Mouse (Mus musculus) thymus, postnatal 0 days (tissue): ENCODE measurements at regions not wholly inside any gene's neighbourhood (a gene's known extent, or its start where the extent isn't known, plus 50 kb on each side); places are given as distances from the start of the nearest gene placed in this dataset.
A peak's percentile ranks its signal among the peaks of the same experiment; 100 is the strongest.
"Not testable (repeated sequence)": the region's sequence is repeated elsewhere in the genome, so short reads cannot be mapped to it uniquely, and the experiment has no call there.

Experiments used
- DNase-seq: peaks from one replicate; pipeline ENCODE4 v3.0.0-alpha.2; 2015; ENCODE audit warnings: low spot score

DNA sequence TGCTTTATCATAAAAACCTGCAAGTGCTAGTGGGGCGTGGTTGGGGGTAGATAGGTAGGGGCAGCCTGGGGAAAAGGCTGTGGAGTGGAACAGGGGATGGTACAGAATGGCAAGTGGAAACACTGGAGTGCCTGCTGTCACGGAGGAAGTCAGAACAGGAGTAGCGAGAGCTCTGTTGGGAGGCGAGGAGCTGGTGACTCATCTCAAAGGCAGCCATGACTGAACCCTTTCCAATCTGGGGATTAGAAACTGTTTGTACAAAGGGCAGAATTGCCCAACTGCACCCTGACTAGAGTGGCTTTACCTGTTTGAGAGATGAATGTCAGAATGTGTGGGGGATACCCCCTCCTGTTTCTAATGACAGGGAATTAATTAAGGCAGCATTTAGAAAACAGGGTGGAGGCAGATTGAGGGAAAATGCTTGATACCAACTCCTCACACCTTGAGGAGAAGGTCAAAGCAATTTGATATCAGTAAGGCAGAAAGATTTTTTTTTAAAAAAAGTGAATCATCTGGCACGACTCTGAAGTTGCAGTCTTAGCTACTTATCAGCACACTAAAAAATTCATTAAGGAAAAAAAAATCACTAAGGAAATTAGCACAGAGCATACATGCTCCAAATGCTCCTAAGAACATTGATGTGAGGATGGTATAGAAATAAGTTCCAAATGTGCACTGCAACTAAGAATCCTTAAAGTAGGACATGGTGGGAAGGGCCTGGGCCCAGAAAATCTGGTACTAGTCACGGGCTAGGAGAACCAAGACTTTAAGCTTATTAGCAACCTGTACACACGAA is 54.7 kb upstream of the Usp25 start:
- no peak for DNase-seq

GRCm38 (mm10) chr16:76957491-76957890 is 56.0 kb upstream of the Usp25 start:
- no peak for DNase-seq

DNA sequence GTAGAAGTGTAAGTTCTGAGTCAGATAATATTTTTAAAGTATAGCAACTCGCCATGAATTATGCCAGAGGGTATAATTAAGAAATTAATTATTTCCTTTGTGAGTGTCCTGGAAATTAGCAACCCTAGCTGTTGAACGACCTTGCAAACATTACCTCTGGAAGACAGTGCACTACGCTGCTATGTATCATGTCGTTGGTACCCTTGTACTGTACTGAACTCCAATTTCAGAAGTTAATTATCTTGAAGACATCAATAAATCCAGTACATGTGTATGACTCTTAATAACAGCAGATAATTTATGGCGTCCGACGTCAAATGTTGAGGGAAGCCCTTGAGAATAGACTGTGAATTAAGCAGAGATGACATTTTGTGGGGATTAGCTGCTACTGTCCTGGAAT is 56.4 kb upstream of the Usp25 start:
- no peak for DNase-seq

GRCm38 (mm10) chr16:76950836-76951486 is 62.5 kb upstream of the Usp25 start:
- no peak for DNase-seq

- DNase-seq: no peak
Measured at GRCm38 (mm10) chr16:76947011-76947410, 66.5 kb upstream of the Usp25 start.

DNA sequence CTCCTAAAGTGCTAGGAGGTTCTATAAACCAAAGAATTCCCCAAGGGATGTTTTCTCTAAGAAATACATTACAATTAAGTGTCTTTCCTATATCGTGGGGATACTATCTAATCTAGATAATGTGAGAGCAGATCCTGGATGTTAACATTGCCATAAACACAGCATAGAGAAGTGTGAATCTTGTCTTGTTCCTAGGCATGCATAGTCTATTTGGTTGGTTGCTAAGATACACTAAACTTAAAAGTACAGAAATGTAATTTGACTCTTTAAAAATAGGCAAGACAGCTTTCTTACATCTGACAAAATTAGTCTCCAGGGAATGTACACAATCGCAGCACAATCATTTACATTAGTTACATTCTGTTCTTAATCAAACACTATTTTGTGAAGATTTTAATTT is 75.4 kb upstream of the Usp25 start:
- DNase-seq: no peak

- DNase-seq: no peak
Measured at GRCm38 (mm10) chr16:76927901-76928300, 85.6 kb upstream of the Usp25 start.

DNA sequence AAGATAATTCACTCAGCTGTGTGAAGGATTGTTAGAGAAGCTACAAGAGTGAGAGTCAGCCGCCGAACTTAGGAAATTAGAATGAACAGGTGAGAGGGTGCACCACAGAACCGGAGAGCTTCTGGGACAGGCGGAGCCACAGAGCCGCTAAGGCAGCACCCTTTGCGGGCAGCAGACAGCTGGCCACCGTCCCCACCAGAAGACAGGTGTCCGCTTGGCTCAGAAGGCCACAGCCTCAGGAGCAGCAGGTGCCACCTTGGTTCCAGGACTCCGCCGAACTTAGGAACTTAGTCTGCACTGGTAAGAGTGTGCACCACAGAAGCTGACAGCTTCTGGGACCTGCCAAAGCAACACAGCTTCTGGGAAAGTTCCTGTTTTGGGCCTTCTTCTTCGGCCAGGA is 93.4 kb upstream of the Usp25 start:
- DNase-seq: not testable (repeated sequence)

- DNase-seq: no peak
Measured at GRCm38 (mm10) chr16:76918598-76918997, 94.9 kb upstream of the Usp25 start.

GRCm38 (mm10) chr16:76914311-76914710 is 99.2 kb upstream of the Usp25 start:
- DNase-seq: no peak

DNA sequence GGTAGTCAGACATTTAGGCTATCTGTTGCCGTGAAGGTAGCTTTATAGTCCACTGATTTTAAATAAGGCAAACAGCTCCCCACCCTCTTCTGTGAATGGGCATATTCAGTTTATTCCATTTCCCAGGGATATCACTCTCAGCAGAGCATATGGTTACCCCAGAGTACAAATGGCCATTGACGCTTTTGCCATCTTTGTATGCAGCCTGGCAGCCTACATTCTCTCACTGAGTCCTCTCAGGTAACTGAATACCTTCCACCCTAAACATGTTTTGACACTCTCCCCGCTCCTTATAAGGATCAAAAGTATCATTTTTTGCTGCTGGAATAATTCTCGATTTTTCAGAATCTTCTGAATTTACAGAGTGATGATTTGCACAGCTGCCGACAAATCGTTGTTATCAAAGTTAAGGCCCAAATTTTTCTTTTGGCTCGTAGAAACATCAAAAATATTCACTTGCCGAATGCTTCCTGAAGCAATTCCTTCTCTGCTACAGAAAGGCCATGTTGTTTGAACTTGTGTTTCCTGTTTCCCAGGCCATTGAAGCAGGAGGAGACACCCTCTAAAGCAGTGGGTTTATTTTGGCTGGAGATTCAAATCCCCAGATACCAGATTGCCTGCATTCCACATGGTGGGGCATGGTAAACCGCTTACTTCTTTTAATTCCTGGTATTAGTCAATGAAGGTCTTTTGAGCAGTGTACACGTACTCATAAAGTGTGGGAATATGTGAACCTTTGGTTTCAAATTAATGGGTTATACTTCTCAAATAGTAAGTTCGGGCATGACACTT is 108.1 kb upstream of the Usp25 start:
- no peak for DNase-seq

DNA sequence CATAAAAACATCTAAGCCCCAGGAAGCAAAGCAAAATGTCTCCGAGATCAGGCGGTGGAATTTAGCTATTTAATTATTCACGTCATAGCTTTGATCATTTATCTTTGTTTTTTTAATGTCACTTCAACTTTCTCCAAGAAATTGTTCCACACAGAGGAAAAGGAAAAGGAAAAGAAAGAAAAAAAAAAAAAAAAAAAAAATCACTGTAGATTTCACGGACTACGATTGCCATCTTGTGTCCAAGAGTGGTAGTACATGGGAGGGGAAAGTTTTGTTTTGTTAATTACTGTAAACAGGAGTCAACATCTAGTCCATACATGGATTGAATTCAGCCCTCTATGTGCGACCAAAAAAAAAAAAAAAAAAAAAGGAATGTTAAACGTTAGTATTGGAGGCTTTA is 114.4 kb upstream of the Usp25 start:
- DNase-seq: peak; percentile 21

DNA sequence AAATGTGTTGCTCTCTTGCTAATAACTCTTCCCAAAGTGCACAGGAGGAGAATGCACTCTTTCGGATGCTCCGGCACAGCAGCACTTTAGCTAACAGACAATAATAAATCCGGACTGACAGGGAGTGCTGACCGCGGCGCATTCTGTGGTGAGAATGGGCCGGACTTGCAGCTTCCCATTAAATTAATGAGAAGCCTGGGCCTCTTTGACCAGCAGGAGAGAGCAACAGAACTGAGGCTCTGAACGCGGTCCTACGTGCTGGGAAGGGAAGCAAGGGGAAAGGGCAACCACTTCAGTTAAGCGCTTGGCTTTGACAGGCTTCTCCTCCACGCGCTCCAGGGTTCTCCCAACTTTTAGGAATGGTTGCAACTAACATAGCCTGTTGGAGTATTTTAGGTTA is 117.2 kb upstream of the Usp25 start:
- no peak for DNase-seq

- DNase-seq: no peak
Measured at GRCm38 (mm10) chr16:76895781-76896180, 117.7 kb upstream of the Usp25 start.

- no peak for DNase-seq
Measured at GRCm38 (mm10) chr16:76878576-76878975, 134.9 kb upstream of the Usp25 start.

GRCm38 (mm10) chr16:76875397-76876018 is 138.0 kb upstream of the Usp25 start:
- DNase-seq: no peak

GRCm38 (mm10) chr16:76866465-76866802 is 147.1 kb upstream of the Usp25 start:
- DNase-seq: no peak

GRCm38 (mm10) chr16:76865731-76866464 is 147.6 kb upstream of the Usp25 start:
- DNase-seq: peak; percentile 54

DNA sequence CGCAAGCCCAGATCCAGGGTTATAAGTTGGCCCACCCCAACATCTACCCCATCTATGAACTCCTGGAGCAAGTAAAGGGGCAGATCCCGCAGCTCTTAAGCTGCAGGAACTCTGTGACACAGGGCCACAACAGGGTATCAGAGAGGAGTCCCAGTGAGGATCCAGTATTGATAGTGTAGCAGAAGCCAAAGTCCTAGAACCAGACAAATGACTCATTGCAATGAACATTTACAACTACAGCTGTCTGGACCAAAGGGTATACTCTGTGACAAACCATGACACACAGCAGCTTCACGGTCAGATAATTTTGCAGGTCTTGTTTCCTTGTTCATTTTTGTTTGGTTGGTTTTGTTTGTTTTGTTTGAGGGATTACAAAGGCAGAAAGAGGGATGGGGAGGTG is 149.1 kb upstream of the Usp25 start:
- DNase-seq: no peak

- DNase-seq: no peak
Measured at GRCm38 (mm10) chr16:76855797-76856196, 157.7 kb upstream of the Usp25 start.

DNA sequence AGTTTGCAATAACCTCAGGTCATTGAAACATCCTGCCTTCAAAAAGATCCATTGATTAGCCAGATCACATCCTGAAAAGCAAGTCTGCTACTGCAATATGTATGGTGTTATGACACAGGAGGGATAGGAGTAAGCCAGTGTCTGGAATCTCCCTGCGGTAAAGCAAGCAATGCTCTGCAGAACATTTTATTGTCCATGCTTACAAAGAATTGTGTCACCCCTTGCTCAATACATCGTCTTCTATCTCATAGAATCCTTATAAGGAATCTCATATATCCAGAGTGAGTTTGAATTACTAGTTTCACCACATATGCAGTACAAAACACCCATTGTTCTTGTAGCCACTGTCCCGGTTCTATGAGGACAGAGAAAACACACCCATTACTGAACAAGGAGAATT is 162.1 kb upstream of the Usp25 start:
- DNase-seq: no peak
